Mouse (Mus musculus) C2C12 (cell line): ENCODE measurements around the gene 1700109H08Rik. TPM values are rescaled to one million over a fixed set of nuclear protein-coding genes. Genes with fewer than 3 reads are reported as not detected.
"Not testable (repeated sequence)": the region's sequence is repeated elsewhere in the genome, so short reads cannot be mapped to it uniquely, and the experiment has no call there.

Source experiments
- H3K27me3 ChIP-seq: one replicate; pipeline ENCODE4 v1.6.1; 2011; ENCODE audit not compliant: control insufficient read depth, insufficient read depth, insufficient read length
- H3K36me3 ChIP-seq: one replicate; pipeline ENCODE4 v1.6.1; 2011; ENCODE audit not compliant: control insufficient read depth, insufficient read depth
- H3K4me3 ChIP-seq: one replicate; pipeline ENCODE4 v1.5.1; 2011; ENCODE audit warnings: mild to moderate bottlenecking, control low read depth; ENCODE audit not compliant: poor library complexity, insufficient read depth, severe bottlenecking
- H3K79me2 ChIP-seq: one replicate; pipeline ENCODE4 v1.6.1; 2011; ENCODE audit not compliant: control insufficient read depth, insufficient read depth
- H3K79me3 ChIP-seq: one replicate; pipeline ENCODE4 v1.6.1; 2011; ENCODE audit warnings: low read depth, control low read depth
- H3ac ChIP-seq: one replicate; pipeline ENCODE3; 2011; ENCODE audit warnings: low read depth; ENCODE audit not compliant: control insufficient read depth, insufficient read length
- CEBPB ChIP-seq: IDR thresholded peaks from one replicate; pipeline ENCODE4 v1.6.1; 2011; ENCODE audit warnings: low read depth, mild to moderate bottlenecking, control low read depth, moderate library complexity
- CTCF ChIP-seq: IDR thresholded peaks from one replicate; pipeline ENCODE4 v1.5.1; 2011; ENCODE audit not compliant: control insufficient read depth, insufficient read depth, insufficient read length
- FOSL1 ChIP-seq: IDR thresholded peaks from one replicate; pipeline ENCODE4 v1.8.0; 2011; ENCODE audit warnings: mild to moderate bottlenecking, low read length; ENCODE audit not compliant: poor library complexity, insufficient read depth, severe bottlenecking
- MAX ChIP-seq: IDR thresholded peaks from one replicate; pipeline ENCODE4 v1.6.1; 2011; ENCODE audit warnings: mild to moderate bottlenecking, control low read depth
- MYOD1 ChIP-seq: IDR thresholded peaks from one replicate; pipeline ENCODE4 v1.6.1; 2011; ENCODE audit warnings: low read depth; ENCODE audit not compliant: control insufficient read depth, insufficient read length
- MYOG ChIP-seq: IDR thresholded peaks from one replicate; pipeline ENCODE4 v1.6.1; 2011; ENCODE audit not compliant: control insufficient read depth, insufficient read length; ENCODE audit errors: extremely low read depth
- USF1 ChIP-seq: IDR thresholded peaks from one replicate; pipeline ENCODE4 v1.6.1; 2011; ENCODE audit warnings: low read depth, mild to moderate bottlenecking, control low read depth, moderate library complexity
- polyA plus RNA-seq: library from polyadenylated mRNA; unstranded; fragments of >200 nt; fragmentation: generic; extraction: Trizol; gene quantifications from one replicate; pipeline ENCODE4 v1.2.1, GENCODE M21; 2012; ENCODE audit warnings: missing spikeins

Gene 1700109H08Rik
- polyA plus RNA-seq, 1 experiment, result 0.39 TPM

DNA sequence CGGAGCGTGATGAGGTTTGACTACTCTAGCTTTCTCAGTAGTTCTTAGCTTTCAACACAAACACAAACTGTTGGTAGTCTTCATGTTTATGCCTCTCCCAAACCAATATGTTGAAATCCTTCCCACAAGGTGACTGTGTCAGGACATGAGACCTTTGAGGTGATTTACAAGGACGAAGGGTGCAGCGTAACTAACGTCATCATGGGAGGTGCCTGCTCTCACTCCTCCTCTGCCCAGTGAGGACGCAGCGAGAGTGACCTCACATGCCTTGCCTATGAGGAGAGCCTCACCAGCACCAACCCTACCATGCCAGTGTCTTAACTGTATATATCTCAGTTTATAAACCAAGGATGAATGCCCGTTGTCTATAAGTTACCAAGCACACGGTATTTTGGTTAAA is 35.7 kb downstream of the 1700109H08Rik start:
- Histone ChIP-seq H3K27me3 (no peaks in the 10 kb centered on the region), H3K4me3 (no peak overlapping the region), H3K79me3 (no peaks in the 10 kb centered on the region), H3K79me2 (no peaks in the 10 kb centered on the region), H3ac (no peak overlapping the region), H3K36me3 (peaks cover 11% of the 10 kb centered on the region)
- TF ChIP-seq FOSL1 (no peak), MAX (no peak), MYOD1 (no peak), MYOG (no peak), CEBPB (no peak), CTCF (no peak), USF1 (no peak)

DNA sequence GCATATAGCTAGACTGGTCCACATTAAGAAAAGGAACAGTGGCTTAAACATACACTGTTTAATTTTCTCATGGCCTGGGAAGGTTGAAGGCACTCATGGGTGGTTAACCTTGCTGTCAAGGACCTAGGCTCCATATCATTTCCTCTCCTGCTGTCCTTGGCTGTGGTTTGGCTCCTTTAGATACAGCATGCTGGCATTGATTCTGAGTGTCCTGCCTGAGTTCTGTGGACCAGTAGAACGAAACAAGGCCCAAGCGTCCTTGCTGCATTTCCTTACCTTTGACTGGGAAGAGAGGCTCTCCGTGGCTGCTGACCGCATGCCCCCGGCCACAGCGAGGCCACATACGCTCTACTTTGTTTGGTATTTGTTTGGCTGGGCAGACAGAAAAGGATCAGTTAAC is 37.9 kb downstream of the 1700109H08Rik start:
- H3ac ChIP-seq, result no peak overlapping the region
- no peaks in the 10 kb centered on the region for H3K27me3 ChIP-seq
- H3K4me3 ChIP-seq, result no peak overlapping the region
- TF ChIP-seq FOSL1 (no peak), USF1 (no peak), MAX (no peak), MYOG (no peak), MYOD1 (no peak), CEBPB (no peak), CTCF (no peak)
- H3K79me2 ChIP-seq, result no peaks in the 10 kb centered on the region
- H3K36me3 ChIP-seq, result peaks cover 11% of the 10 kb centered on the region
- H3K79me3 ChIP-seq, result no peaks in the 10 kb centered on the region

DNA sequence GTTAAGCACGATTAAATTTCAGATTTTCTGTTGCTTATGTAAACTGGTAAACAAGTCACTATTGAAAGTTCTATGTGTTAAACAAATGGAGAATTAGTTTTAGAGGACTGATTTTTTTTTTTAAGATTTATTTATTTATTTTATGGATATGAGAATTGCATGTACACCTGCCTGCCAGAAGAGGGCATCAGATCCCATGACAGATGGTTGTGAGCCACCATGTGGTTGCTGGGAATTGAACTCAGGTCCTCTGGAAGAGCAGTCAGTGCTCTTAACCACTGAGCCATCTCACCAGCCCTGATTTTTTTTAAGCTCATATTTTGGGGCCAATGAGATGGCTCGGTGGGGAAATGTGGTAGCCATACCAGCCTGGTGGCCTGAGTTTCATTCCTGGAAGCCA is 40.5 kb downstream of the 1700109H08Rik start:
- H3K36me3 ChIP-seq, H3ac ChIP-seq: not testable (repeated sequence)

DNA sequence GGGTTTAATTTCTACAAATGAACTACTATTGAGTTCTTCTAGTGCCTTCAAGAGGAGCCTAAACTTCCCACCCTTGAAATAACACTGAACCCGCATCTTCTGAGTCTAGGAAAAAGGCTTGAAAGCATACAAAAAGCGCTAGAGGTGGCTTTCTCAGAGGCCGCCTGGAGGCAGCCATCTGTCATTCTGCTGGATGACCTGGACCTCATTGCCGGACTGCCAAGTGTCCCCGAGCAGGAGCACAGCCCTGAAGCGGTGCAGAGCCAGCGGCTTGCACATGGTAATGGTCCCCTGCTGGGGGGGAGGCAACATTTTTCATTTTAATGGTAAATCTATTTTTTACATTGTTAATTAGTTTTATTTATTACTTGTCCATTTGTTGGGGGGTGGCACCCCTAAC is 49.1 kb downstream of the 1700109H08Rik start:
- Histone ChIP-seq H3ac (no peak overlapping the region), H3K79me2 (no peaks in the 10 kb centered on the region), H3K79me3 (no peaks in the 10 kb centered on the region), H3K27me3 (no peaks in the 10 kb centered on the region), H3K4me3 (no peak overlapping the region), H3K36me3 (peaks cover 11% of the 10 kb centered on the region)
- TF ChIP-seq CTCF (no peak), USF1 (no peak), CEBPB (no peak), MAX (no peak)

More for the DNA sequence above, 40.5 kb downstream of the 1700109H08Rik start:
- not testable (repeated sequence) for H3K27me3 ChIP-seq, H3K4me3 ChIP-seq, H3K79me2 ChIP-seq, H3K79me3 ChIP-seq

DNA sequence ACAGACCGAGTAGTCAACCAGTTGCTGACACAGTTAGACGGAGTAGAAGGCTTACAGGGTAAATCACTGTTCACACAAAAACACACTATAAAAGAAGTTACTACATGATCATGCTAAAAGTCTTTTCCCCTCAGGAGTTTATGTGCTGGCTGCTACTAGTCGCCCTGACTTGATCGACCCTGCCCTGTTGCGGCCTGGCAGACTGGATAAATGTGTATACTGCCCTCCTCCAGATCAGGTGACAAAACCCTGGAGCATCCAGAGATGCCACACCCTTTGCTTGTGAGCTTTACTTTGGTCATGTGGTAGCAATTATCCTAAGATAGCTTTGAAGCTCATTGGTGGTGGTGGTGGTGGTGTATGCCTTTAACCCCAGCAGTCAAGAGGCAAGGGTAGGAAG is 58.7 kb downstream of the 1700109H08Rik start:
- no peak overlapping the region for H3K4me3 ChIP-seq
- peaks cover 11% of the 10 kb centered on the region for H3K36me3 ChIP-seq
- no peaks in the 10 kb centered on the region for H3K27me3 ChIP-seq
- TF ChIP-seq USF1, result no peak
- TF ChIP-seq MAX, result no peak
- TF ChIP-seq CEBPB, result no peak
- TF ChIP-seq MYOD1, result no peak
- TF ChIP-seq CTCF, result no peak
- TF ChIP-seq FOSL1, result no peak
- TF ChIP-seq MYOG, result no peak
- no peaks in the 10 kb centered on the region for H3K79me2 ChIP-seq
- no peaks in the 10 kb centered on the region for H3K79me3 ChIP-seq
- H3ac ChIP-seq, result no peak overlapping the region

DNA sequence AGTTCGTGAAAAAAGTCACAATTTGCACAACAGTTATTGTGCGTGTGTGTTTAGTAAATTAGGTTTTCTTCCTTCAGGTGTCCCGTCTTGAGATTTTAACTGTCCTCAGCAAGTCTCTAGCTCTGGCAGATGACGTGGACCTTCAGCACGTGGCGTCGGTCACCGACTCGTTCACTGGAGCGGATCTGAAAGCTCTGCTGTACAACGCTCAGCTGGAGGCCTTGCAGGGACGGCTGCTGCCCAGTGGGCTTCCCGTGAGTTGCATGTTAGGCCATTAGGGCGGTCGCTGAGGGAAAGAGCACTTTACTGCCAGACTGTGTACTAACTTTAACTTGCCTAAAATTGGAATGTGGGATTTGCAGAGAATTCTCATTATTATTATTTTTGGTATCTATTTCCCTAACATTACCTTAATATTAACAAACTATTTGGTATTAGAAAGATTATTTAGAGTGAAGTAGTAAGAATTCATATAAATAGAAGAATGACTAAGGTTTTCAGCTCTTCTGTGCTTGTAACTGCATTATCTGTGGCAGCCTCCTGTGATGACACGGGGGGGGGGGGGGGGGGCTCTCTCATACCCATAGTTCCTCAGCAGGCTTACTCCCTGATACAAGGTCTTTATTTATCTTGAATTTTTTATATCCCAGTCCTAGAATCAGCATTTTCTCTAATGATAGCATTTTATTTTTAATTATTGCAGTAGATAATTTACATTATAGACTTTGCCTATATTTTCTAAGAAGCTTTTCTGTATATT is 60.3 kb downstream of the 1700109H08Rik start:
- Histone ChIP-seq H3K79me2 (no peaks in the 10 kb centered on the region), H3K36me3 (peaks cover 8% of the 10 kb centered on the region), H3K4me3 (no peak overlapping the region), H3K27me3 (no peaks in the 10 kb centered on the region), H3ac (no peak overlapping the region), H3K79me3 (no peaks in the 10 kb centered on the region)
- no peak for TF ChIP-seq CTCF
- TF ChIP-seq CEBPB, result no peak
- TF ChIP-seq USF1, result no peak
- TF ChIP-seq MYOD1, result no peak
- TF ChIP-seq MAX, result no peak
- no peak for TF ChIP-seq MYOG
- no peak for TF ChIP-seq FOSL1
